Mouse (Mus musculus) spleen, adult 2 months (tissue): ENCODE data around the gene Sgca.

Experiments
- CTCF ChIP-seq: fragments of 200-500 bp; IDR thresholded peaks from 2 replicates; pipeline ENCODE4 v1.5.1; 2011; ENCODE audit warnings: mild to moderate bottlenecking, inconsistent platforms; ENCODE audit not compliant: insufficient read depth, insufficient read length, insufficient replicate concordance; ENCODE audit errors: extremely low read depth
- POLR2A ChIP-seq: fragments of 200-500 bp; IDR thresholded peaks from 2 replicates; pipeline ENCODE4 v1.6.1; 2011; ENCODE audit warnings: low read depth, low read length, inconsistent platforms

DNA sequence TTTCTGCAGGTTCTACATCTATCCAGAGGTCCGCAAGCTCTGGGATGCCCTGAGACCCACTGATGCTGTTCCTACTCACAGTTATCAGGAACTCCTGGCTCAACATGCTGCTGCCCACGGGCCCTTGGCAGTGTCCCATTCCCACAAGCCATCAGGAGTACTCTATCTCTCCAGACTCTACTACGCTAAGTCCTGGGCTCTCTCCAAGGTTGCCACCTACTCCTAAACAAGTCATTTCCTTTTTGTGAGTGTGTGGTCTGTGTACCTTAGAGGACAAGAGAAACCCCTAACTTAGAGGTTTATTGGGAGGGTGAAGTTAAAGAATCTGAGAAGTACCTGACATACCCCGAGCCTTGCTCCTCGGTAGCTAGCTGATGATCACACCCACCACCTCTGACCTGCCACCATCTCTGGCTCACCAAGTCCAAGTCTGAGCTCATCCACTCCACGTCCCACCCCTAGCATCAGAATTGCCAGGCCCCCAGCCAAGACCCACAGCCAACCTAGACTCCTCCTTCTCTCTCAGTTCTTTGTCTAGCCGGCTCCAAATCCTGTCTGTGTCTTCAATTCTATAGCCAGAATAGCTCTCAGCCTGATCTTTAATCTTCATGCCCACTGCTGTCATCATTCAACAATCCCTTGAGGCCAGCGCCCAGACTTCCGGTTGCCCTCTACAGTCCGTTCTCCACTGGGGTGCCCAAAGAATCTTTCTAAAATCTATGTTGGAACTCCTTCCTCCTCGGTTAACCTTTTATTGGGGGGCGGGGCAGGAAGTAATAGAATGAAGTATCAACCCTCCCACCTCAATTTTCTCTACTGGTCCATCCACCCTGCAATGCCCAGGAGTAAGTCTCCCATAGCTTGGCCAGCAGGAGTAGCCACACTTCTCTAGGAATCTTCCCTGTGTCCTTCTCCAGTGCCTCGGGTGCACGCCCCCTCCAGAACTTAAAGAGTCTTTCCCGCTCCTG, 32.8 kb upstream of the Sgca start:
- TF ChIP-seq POLR2A: no peak
- TF ChIP-seq CTCF: no peak
